Mouse (Mus musculus) cerebellum, postnatal 4 days (tissue): ENCODE results near the gene Lrp8.

Experiments used
- DNase-seq, 2 experiments: peaks; one replicate each; pipeline ENCODE4 v3.0.0; 2022; ENCODE audit warnings: low spot score in 2 of 2, mixed read lengths in 1 of 2

Lrp8 gene

GRCm38 (mm10) chr4:107844971-107845370 lies 42.9 kb downstream of the Lrp8 start:
- DNase-seq = peak; percentile 90

DNA sequence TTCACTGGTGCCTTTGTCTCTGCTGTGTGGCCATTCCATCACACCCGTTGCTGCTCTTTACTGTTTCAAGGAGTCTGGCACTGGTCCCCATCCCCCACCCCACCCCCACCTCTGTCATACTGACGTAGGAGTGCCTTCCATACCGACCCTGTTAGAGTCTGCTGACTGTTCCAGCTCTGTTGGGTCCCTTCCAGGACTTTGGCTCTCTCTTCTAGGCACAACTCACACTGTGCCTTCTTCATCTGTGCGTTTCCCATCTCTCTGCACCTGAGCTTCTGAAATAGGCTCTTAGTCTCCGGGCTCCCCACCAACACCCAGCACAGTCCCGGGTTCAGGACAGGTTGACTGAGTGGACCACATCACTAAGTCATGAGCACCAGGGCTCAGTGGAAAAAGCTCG lies 44.7 kb downstream of the Lrp8 start:
- DNase-seq = no peak

- no peak for DNase-seq
Measured at GRCm38 (mm10) chr4:107848546-107848945, 46.5 kb downstream of the Lrp8 start.

GRCm38 (mm10) chr4:107849621-107850020 lies 47.6 kb downstream of the Lrp8 start:
- no peak for DNase-seq

DNA sequence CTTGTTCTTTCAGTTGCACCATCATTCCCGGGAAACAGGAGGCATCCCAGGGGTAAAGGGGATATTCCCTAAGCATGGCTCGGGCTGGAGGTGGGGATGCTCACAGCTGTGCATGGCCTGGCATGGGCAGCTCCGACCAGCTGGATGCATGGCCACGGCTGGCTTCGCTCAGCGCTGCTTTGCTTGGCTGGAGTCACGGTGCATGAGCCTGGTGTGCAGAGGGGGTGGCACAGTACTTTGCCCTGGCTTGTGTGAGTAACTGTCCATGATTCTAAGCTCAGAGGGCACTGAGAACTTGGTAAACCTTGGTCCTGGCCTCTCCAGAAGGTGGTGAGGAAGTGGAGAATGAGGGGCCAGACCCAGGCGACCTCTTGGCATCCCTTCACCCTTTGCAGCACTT lies 48.0 kb downstream of the Lrp8 start:
- DNase-seq = no peak

GRCm38 (mm10) chr4:107853333-107853732 lies 51.3 kb downstream of the Lrp8 start:
- no peak for DNase-seq

GRCm38 (mm10) chr4:107853836-107854235 lies 51.8 kb downstream of the Lrp8 start:
- DNase-seq = no peak

DNA sequence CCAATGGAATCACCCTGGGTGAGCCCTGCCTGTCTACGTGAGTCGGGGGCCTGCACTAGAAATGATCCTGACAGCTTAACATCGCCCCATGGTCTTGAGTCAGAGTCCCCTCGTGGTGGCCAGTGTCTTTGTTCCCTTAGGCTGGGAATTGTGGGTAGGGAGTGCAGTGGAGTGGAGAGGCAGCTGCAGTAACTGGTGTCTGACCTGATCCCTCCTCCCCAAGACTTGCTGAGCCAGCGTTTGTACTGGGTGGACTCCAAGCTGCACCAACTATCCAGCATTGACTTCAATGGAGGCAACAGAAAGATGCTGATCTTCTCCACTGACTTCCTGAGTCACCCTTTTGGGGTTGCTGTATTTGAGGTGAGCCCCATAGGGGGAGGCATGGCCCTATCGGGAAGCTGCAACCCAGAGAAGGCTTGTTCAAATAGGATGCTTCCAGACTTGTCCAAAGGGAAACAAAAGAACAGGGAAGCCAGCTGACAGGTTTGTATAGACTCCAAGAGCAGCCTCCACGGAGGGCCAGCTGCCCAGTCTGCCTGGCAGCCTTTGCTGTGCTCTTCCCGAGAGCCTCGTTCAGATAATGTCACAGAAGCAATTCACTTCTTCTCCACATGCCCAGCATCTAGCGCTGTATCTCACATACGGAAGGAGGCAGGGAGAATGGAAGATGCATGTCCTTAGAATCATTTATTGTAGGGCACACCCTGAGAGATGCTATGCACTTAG lies 55.1 kb downstream of the Lrp8 start:
- no peak for DNase-seq

DNA sequence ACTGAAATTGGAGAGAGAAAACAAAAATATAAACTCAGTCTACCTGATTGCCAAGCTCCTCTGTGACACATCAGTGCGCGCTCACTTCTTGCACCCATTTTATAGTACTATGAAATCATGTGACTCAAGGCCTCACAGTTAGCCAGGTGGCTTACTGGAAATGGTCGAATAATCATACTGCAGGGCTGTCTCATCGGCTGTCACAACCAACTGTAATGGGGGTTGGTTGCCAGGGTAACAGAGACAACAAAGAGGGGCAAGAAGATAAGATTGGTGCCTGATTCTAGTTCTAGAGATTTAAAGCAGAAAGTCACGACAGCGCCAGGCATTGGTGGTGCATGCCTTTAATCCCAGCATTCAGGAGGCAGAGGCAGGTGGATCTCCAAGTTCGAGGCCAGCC lies 56.9 kb downstream of the Lrp8 start:
- DNase-seq = no peak

DNA sequence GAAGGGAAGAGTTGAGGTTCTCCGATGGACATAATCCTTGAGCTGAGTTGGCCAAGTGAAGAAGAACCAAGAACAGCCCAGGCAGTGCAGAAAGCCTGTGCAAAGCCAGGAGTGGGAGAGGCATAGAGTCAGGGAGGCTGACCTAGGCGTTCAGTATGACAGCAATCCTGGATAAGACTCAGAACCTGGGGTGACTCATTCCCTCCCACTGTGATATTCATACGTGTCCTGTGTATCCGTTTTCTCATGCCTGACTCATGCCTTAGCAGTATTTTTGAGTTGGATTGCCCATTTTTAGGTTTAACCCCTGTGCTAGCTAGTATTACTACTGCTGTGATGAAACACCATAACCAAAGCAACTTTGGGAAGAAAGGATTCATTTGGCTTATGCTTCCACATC lies 62.8 kb downstream of the Lrp8 start:
- DNase-seq = no peak

- peak; percentile 94 to 96 for DNase-seq
Measured at GRCm38 (mm10) chr4:107879254-107880050, 77.4 kb downstream of the Lrp8 start, which contains the start of gene Magoh. TSS of gene Magoh (plus strand) at chr4:107879755.

GRCm38 (mm10) chr4:107881631-107882030 lies 79.6 kb downstream of the Lrp8 start:
- no peak for DNase-seq

DNA sequence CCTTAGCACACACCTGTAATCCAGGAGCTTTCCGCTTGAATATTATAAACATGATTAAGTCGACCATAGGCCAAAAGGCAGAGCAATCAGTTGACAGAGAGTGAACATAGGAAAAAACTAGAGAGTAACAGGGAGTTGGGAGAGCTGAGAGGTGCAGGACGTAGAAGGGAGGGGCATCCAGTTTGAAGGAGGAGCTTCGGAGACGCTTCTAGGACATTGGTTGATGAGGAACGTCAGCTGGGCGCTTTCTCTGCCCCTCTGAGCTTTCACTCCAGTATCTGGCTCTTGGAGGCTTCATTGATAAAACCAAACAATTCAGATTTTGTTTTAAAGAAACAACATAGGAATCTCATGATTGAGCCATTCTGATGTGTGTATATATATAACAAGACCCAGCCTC lies 84.3 kb downstream of the Lrp8 start:
- DNase-seq = no peak

DNA sequence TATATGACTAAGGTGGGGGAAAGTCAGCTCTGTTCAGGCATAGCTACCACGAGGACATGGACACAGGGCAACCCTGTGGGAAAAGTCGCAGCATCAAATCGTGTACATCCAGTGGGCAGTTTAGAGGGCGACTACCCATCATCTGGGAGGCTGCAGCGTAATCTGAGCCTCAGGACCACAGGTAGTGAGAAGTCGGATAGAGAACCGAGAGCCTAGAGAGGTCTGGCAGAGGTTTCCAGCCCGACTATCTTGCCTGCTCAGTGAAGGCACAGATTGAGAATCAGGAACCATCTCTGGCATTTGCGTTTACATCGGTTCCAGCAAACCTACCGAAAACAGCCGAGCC lies 87.3 kb downstream of the Lrp8 start:
- DNase-seq = no peak

DNA sequence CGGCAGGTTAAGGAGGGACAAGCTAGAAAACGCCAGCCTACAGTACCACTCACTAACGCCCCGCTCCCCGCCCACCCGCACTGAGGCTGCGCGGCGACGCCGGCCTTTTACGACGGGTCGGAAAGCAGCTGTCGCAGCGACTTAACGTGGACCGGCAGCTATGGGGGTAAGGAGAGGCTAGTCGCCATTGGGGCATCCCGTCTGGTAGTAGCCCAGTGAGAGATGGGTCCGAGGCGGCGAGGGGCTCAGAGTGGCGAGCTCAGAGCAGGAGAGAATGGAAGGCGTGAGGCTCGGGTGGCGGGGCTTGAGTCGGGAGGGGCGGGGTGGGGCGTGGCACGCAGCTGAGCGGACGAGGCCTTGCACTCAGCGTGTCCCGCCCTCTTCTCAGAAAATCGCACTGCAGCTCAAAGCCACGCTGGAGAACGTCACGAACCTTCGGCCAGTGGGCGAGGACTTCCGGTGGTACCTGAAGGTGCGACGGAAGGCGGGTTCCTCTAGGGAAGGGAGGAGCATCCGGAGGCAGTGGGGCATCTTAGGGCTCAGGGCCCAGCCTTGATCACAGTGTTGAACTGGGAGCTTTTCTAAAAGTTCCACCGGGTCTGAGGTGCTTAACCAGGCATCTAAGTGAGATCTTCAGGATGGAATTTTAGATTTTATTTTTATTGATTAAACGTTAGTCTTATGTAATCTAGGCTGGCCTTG lies 87.8 kb downstream of the Lrp8 start, which contains the start of gene 0610037L13Rik:
Gene 0610037L13Rik, plus strand, starts transcription at position 83 of the 702 bp plus-strand sequence.
- DNase-seq = peak; percentile 88 to 91

- DNase-seq = peak in 1 of 2 experiments; percentile 17
Measured at GRCm38 (mm10) chr4:107892663-107893062, 90.6 kb downstream of the Lrp8 start.

DNA sequence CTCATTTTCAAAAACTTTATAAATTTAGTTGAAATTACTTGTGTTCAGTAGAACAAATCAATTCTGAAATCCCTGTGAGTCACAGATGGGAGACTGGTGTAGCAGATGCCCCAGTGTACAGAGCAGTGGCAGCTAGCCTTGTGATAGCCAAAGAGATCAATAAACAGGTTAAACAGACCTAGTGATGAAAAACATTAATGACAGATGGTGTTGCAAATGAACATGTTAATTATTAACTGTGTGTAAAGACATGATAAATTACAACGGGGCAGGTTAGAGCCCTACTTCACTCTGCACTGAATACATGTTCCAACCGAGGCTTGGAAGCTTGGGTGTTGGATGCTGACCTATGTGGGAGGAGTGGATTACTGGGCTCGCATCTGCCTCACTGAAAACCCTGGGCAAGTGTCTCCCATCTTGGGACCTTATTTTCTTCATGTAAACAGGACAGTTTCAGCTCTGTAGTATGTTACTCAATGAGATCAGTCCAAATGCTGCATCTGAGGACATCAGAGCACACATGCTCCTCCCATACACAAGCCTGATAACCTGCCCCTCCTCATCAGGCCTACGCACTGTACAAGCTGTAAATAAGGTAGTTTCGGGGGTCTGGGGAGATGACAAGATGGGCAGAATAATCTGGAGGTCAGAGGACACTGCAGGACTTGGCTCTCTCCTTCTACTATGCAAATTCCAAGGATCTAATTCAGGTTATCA lies 97.3 kb downstream of the Lrp8 start:
- no peak for DNase-seq

GRCm38 (mm10) chr4:107900206-107900605 lies 98.1 kb downstream of the Lrp8 start:
- no peak for DNase-seq

DNA sequence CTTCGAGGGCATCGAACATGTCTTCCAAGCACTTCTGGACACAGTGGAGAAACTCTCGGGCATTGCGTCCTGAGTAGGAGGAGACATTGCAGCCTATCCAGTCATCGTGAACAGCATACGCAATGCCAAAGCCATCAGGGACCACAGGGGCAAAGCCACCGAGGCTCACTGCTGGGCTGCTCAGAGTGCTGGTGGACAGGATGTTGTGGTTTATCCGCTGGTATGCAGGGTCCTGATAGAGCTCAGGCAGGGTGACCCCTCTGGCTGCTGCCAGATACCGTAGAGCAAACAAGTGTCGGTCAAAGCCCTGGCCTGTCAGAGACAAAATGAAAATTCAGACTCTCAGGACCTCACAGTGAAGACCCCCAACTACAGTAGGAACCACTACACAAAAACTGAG lies 102.2 kb downstream of the Lrp8 start:
- DNase-seq = no peak

DNA sequence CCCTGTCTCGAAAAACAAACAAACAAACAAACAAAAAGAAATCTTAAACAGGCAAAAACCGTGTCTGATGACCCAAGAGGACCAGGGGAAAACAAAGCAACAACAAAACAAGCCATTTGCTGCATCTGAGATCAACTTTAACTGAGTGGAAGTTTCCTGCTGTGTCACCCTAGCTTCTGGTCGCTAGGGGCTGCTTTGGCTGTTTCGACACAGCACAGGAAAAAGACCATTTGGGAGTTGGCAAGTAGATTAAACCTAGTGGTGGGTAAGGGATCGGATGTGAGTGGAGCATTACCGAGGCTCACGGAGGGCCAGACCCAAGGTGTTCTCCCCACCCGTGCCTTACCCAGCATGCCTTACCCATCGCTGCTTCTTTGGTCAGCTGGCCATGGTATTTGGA lies 104.5 kb downstream of the Lrp8 start:
- DNase-seq = no peak

DNA sequence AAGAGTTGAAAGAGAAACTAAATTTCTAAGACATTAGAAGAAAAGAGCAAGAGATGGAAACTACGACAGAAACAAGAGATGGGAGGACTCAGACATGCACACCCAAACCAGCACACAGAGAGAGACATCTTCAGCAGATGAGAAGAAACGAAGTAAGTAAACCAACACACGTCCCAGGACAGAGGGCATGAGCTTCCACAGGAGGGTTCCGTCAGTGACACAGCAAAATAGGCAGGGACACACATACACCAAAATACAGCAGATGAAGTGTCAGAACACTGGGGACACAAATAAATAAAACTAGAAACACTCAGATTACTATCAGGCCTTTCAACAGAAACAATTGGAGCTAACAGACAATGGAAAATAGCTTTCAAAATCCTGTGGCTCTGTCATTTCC lies 108.0 kb downstream of the Lrp8 start:
- no peak for DNase-seq

DNA sequence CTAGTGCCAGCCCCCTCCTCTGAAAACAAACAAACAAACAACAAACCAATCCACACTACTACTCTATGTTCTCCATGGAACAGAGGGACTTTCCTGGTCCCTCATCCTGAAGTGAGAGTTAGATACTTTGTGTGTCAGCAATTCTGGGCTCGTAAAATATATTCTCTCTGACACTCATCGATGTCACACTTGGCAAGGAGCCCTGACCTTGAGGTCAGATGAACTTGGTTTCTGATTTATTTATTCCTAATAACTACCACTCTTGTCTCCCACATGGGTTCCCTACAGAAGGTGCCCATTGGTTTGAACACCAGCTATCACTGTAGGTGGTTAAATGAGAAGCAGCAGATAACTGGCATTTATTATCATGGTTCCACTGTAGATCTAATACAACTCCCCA lies 118.3 kb downstream of the Lrp8 start:
- no peak for DNase-seq
